Mouse (Mus musculus): ENCODE results near the gene Nlrc4.
A peak's percentile ranks its signal among the peaks of the same experiment; 100 is the strongest.
"Not testable (repeated sequence)": the region's sequence is repeated elsewhere in the genome, so short reads cannot be mapped to it uniquely, and the experiment has no call there.

The Nlrc4 gene

DNA sequence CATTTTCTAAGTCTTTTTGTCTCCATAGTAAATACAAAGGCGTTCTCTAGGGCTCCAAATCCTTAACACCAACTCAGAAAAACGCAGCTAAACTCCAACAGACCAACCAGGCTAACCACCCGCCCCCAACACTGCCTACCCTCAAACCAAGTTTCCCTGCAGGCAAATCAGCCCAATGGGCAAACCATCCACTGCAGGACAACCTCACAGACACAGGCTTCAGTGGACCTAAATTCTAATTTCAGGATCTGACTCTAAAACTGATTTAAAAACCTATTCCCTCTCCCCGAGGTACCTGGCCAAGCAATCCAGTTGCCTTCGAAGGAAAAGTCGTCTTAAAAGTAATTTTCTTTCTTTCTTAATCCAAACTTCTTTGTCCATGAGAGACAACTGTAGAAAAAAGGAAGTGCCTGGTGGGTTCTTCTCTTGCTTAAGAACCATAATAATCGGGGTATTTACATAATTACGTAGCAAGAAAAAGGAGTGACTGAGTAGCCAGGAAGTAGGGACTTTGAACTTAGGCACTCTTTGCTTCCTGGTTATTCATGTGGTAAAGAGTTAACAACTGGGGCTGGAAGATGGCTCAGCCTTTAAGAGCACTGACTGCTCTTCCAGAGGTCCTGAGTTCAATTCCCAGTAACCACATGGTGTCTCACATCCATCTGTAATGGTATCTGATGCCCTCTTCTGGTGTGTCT lies at the start of gene Nlrc4:
TSS of gene Nlrc4 (minus strand) at position 432 of the 698 bp plus-strand sequence.
- DNase-seq: no peak

DNA sequence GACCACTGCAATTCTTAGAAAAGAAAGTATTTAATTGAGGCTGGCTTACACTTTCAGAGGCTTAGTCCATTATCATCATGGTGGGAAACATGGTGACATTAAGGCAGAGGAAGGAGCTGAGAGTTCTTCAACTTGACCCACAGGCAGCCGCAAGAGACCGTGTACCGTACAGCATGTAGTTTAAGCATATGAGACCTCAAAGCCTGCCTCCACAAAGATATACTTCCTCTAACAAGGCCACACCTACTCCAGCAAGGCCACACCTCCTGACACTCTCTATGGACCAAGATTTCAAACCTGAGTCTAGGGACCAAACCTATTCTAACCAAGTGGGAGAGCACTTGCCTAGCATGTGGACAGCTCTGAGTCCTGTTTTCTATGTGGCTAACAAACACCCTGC lies 49.7 kb upstream of the Nlrc4 start:
- DNase-seq: no peak

- no peak for DNase-seq
Measured at GRCm38 (mm10) chr17:74507934-74508333, 49.0 kb upstream of the Nlrc4 start.

DNA sequence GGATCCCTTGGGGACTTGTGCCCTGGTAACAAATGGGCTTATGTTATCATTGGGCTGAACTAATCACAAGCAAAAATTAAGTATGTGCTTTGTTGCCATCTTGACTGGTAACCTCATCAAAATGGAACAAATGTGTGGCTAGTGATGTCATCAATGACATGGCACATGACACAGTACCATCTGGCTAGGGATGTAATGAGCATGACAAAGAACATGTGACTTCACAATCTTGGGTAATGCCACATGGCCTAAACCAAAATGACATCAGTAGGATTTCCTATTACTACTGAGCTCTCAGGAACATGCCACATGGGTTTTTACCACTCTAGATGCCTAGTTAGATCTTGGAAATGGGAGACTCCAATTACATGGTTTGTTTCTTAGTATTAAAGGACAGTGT lies 42.1 kb upstream of the Nlrc4 start:
- DNase-seq: no peak

DNA sequence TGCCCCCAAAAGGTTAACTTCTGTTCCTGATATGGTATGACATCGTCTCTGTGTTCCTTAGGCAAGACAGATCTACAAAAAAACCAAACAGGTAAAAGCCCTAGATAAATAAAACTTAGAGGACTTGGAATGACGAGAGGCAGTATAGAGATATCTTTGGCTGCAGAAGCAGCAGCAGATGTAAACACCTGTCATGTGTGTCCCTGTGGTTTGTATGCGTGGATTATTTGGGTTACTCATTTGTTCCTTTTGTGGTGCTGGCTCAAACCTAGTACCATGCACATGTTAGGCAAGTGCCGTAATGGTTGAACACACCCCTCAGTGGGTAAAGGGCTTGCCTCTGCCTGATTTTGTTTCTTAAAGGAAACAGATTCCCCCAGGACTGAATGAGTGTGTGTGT lies 41.3 kb upstream of the Nlrc4 start:
- no peak for DNase-seq

GRCm38 (mm10) chr17:74491565-74491964 lies 32.6 kb upstream of the Nlrc4 start:
- no peak for DNase-seq

GRCm38 (mm10) chr17:74489901-74490220 lies 30.9 kb upstream of the Nlrc4 start:
- DNase-seq: no peak

DNA sequence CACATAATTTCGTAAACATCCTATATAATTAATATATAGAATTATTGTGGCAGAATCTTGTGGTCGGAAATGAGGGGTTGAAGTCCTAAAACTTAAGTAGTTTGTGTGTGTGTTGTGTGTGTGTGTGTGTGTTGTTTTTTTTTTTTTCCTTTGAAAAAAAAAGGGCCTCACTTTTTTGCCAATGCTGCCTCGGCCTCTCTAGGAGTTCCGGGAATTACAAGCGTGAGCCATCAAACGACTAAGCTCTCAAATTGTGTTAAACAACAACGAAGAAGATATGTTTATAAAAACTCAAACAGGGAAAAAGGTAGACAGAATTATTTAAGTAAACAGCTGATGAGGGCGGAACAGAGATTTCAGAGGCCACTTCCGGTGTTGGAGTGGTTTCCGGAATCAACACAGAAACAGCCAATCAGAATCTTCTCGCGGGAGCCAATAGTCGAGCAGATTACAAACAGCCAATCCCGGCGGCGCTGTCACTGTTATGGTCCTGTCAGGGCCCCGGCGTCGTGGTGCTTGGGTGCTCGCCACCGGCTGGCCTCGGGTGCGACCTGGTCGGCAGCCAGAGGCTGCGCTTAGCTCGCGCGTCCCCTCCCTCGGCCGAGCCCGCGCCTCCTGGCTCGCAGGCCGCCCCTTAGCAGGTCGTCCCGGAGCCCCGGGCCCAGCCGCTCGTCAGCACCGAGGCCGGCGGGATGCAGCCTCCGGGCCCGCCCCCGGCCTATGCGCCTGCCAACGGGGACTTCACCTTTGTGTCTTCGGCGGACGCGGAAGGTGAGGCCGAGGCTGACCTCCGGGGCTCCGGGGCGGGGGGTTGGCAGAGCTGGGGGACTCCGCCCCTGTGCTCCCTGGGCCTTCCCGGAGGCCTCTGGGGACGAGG lies 30.3 kb upstream of the Nlrc4 start, which contains the start of gene Yipf4:
TSS of gene Yipf4 (plus strand) at position 470 of the 877 bp plus-strand sequence.
- peak; percentile 95 for DNase-seq

- no peak for DNase-seq
Measured at GRCm38 (mm10) chr17:74480361-74481069, 21.6 kb upstream of the Nlrc4 start.

- not testable (repeated sequence) for DNase-seq
Measured at GRCm38 (mm10) chr17:74470133-74470532, 11.2 kb upstream of the Nlrc4 start.

DNA sequence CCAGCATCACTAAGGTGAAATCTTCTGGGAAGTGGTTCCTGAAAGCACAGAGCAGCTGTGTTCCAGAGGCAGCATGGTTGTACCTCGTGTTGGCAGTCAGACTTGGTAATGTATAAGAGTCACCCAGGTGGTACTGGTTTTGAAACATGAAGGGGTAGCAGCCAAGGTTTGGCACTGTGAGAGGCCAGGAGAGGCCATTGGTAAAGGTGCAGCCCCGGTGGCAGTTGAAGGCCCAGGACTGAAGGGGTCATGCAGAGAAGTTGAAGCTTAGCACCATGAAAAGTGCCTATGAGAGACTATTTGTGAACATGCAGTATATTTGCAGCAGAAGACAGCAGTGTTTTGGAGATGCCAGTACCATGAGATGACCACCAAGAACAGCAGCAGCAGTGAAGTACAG lies 9.0 kb upstream of the Nlrc4 start:
- not testable (repeated sequence) for DNase-seq

GRCm38 (mm10) chr17:74463510-74463909 lies 4.6 kb upstream of the Nlrc4 start:
- DNase-seq: no peak

DNA sequence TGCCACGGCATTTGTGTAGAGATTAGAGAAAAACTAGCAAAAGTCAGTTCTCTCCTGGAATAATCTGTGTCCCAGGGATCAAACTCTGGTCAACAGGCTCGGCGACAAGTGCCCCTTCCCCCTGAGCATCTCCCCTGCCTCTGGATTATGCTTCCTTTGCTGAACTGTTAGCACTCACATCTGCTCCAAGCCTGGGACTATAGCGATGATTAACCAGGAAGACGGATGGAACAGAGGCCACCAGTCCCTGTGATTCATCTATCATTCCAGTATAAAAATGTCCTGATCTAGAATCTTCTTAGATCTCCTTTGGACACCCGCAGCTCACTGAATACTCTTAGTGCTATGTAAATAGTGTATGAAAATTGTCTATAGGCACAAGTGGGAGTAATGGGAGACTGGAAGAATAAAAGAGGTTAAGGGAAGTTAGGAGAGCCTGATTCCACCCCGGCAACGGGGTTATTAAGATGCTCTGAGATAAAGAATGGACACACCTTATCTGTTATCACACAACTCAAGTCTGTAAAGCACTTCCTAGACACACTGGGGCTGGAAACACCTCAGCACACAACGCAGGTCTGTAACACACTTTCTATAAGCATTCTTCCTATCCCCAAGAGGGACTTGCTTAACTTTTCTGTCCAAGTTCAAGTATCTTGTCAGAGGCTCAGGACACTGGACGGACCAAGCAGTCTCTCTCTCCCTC lies 817 bp downstream of the Nlrc4 start:
- DNase-seq: no peak

DNA sequence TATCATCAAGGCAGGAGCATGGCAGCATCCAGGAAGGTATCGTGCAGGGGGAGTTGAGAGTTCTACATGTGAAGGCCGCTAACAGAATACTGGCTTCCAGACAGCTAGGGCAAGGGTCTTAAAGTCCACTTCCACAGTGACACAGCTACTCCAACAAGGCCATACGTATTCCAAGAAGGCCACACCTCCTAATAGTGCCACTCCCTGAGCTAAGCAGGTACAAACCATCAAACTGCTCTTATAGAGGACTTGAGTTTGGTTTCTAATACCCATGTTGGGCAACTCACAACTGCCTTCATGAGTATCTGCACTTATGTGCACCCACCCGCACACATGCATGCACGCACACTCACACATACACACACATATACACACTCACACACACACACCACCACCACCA lies 2.1 kb downstream of the Nlrc4 start:
- no peak for DNase-seq

GRCm38 (mm10) chr17:74455426-74455825 lies 3.5 kb downstream of the Nlrc4 start:
- DNase-seq: no peak

- no peak for DNase-seq
Measured at GRCm38 (mm10) chr17:74454660-74455059, 4.3 kb downstream of the Nlrc4 start.

DNA sequence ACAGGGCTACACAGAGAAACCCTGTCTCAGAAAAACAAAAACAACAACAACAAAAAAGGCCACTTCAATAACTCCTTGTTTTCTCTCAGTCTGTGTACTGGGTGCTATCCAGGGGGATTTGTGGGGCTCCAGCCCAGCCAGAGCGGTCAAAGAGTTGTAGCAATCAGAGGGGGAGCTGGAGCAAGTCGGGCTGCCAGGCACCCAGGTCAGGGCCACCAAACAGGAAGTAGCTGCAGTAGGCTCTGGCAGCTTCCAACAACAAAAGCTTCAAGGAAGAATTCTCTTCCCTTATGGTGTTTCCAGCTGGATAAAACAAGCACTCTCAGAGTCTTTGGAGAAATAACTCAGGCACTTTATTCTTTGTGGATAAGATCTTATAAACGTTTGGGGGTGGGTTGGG lies 5.0 kb downstream of the Nlrc4 start:
- no peak for DNase-seq

- DNase-seq: no peak
Measured at GRCm38 (mm10) chr17:74449776-74450175, 9.2 kb downstream of the Nlrc4 start.

DNA sequence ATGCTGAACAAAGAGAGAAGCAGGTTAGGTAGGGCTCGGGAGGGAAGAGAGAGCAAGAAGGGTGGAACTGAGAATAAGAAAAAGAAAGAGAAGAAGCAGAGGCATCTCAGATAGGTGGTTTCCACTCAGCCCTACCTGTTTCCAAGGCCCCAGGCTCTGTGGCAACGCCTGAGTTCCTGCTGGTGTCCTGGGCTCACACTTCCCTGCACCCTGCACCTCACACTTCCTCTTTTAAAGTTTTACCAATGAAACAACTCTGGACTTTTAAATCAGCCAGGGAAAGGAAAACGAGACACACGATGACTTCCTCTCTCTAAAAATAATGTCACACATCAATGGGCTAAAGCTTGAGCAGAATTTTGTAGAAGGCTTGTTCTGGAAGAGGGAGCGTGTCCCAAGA lies 18.5 kb downstream of the Nlrc4 start:
- DNase-seq: no peak

- no peak for DNase-seq
Measured at GRCm38 (mm10) chr17:74437762-74438161, 21.2 kb downstream of the Nlrc4 start.

GRCm38 (mm10) chr17:74432631-74433030 lies 26.3 kb downstream of the Nlrc4 start:
- no peak for DNase-seq

DNA sequence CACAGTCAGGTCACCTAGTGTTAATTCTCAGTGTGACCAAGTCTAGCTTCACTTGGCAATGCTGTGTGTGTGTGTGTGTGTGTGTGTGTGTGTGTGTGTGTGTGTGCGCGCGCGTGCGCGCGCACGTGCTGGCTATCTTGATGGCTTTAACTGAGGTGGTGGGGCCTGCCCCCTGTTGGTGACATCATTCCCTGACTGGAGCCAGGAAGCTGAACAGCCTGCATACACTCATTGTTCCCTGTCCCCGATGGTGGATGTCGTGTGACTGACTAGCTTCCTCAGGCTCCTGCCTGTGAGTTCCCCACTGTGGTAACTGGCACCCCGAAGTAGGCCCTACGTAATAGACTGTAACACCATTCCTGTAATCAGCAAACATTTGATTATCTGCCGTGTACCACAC lies 27.5 kb downstream of the Nlrc4 start:
- DNase-seq: no peak

- DNase-seq: no peak
Measured at GRCm38 (mm10) chr17:74430074-74430473, 28.9 kb downstream of the Nlrc4 start.

Measured in cerebellum, adult 11-12 months (tissue).